Mouse (Mus musculus): Measurements from ENCODE around the gene Smarcd1. TPM values are rescaled to one million over a fixed set of nuclear protein-coding genes. Genes with fewer than 3 reads are reported as not detected.

Gene Smarcd1
- polyA plus RNA-seq, 1 experiment from 2014 or later = 124 TPM

DNA sequence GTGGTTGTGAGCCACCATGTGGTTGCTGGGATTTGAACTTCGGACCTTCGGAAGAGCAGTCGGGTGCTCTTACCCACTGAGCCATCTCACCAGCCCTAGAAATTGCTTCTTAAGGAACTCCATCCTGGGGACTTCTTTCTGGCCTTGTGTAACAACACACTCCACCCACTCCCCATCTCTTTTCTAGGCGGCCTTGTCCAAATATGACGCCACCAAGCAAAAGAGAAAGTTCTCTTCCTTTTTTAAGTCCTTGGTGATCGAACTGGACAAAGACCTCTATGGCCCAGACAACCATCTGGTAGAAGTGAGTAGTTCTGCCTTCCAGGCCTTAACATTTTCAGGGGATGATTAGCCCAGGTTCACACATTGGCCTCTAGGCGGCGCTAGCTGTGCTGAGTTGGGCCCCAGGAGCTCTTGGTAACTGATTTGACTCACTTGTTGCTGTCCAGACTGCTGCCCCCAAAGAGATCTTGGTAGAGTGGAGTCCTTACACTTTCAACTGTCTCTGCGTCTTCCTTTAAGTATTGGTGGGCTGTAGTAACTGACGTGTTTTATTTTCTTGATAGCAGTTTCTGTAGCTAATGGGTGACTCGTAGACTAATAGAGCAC lies 3.6 kb downstream of the Smarcd1 start, which contains the start of gene Gm17349:
TSS of gene Gm17349 (minus strand) at position 51 of the 609 bp plus-strand sequence.
- Histone ChIP-seq H3K9ac (replicated peaks) (peak within 1 kb of the TSS; percentile 39), H3K27ac (replicated peaks) (peak within 1 kb of the TSS; percentile 95), H3K36me3 (peaks cover 58% of the 10 kb centered on the region), H3K9me3 (no peaks in the 10 kb centered on the region), H3K4me3 (peak within 1 kb of the TSS; percentile 74), H3K27me3 (no peaks in the 10 kb centered on the region), H3K4me1 (peaks cover 37% of the 10 kb centered on the region), H3K4me2 (replicated peaks) (peak within 1 kb of the TSS; percentile 71)
- WGBS = 63% methylated on average over 11 of the region's 11 CpGs
- ATAC-seq (replicated peaks) = no peak

DNA sequence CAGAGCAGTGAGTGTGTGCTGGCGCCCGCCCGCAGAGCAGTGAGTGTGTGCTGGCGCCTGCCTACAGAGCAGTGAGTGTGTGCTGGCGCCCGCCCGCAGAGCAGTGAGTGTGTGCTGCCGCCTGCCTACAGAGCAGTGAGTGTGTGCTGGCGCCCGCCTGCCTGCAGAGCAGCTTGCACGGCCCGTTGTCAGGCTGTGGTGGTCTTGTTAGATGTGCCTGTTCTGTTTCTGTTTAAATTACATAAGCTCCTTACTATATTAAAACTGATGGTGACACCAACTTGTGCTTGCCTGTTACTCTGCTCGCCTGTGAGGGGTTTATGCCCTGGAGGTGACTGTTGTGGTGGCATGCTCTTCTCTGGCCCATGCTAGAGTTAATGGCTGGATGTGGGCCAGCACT lies 6.2 kb downstream of the Smarcd1 start:
- ATAC-seq (replicated peaks) = no peak
- H3K36me3 ChIP-seq = peaks cover 84% of the 10 kb centered on the region
- no peak overlapping the region for H3K27ac ChIP-seq (replicated peaks)
- H3K4me3 ChIP-seq = no peak overlapping the region
- no peaks in the 10 kb centered on the region for H3K27me3 ChIP-seq
- H3K4me1 ChIP-seq = peaks cover 24% of the 10 kb centered on the region
- no peak overlapping the region for H3K9ac ChIP-seq (replicated peaks)
- WGBS = 95% methylated on average over 13 of the region's 13 CpGs
- H3K9me3 ChIP-seq = no peaks in the 10 kb centered on the region
- H3K4me2 ChIP-seq (replicated peaks) = no peak overlapping the region

DNA sequence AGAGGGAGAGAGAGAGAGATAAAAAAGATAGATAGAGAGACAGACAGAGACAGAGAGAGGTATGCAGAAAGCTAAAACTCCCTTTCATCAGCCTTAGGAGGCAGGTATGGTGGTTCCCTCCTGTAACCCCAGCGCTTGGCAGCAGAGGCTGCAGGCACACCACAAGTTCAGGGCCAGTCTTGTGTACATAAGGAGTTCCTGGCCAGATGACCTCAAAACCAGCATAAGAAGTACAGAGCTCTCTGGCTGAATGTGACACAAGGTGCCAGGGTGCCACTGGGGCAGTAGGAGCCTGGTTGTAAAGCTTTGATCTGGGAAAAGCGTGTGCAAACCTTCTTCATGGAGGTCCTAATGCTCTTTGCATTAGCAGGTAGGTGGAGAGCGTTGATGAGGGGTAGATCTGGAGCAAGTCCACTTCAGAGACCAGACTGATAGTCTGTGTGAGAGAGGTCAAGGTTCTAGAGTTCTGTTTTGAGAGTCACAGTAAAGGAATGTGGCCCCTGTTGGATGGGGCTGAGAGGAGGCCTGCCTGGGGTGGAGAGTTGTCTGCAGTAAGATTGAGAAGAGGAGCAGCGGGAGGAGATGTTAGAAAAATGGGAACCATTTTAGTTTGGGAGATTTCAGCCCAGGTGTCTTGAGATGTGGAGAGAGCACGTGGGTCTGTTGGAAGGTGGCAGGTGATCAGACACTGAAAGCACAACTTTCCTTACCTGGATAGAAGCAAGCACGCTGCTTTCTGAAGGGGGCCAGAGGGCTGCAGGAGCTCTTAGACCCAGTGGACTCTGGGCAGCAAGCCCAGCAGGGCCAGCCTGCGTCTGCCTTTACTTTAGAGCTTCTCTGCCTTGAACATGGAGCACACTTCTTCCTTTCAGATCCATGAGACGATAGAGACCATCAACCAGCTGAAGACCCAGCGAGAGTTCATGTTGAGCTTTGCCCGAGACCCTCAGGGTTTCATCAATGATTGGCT lies 8.6 kb downstream of the Smarcd1 start:
- Histone ChIP-seq H3K9ac (replicated peaks) (no peak overlapping the region), H3K4me3 (no peak overlapping the region), H3K4me2 (replicated peaks) (no peak overlapping the region), H3K27me3 (no peaks in the 10 kb centered on the region), H3K36me3 (peaks cover 86% of the 10 kb centered on the region), H3K27ac (replicated peaks) (no peak overlapping the region), H3K4me1 (peaks cover 10% of the 10 kb centered on the region), H3K9me3 (no peaks in the 10 kb centered on the region)
- 89% methylated on average over 10 of the region's 10 CpGs for WGBS
- no peak for ATAC-seq (replicated peaks)

DNA sequence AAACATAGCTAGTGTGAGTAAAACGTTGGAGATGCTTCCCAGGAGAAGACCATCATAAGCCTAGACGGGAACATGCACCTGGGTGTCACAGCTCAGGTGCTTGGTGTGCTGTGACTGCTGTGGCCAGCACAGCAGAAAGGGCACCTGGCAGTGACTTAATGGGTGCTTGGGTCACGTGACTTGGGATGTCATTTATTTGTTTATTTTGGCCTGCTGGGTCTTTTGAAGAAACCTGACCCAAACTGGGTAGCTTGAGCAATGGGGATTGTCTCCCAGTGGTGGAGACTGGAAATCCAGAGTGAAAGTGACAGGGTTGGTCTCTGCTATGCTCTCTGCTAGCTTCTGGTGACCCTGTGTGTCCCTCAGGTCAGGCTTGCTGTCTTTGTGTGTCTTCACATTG lies 9.6 kb downstream of the Smarcd1 start:
- 85% methylated on average over 3 of the region's 3 CpGs for WGBS
- Histone ChIP-seq H3K27ac (replicated peaks) (no peak overlapping the region), H3K4me1 (peaks cover 16% of the 10 kb centered on the region), H3K36me3 (peaks cover 79% of the 10 kb centered on the region), H3K27me3 (no peaks in the 10 kb centered on the region), H3K4me3 (no peak overlapping the region), H3K9me3 (no peaks in the 10 kb centered on the region), H3K9ac (replicated peaks) (no peak overlapping the region), H3K4me2 (replicated peaks) (no peak overlapping the region)
- ATAC-seq (replicated peaks) = no peak

DNA sequence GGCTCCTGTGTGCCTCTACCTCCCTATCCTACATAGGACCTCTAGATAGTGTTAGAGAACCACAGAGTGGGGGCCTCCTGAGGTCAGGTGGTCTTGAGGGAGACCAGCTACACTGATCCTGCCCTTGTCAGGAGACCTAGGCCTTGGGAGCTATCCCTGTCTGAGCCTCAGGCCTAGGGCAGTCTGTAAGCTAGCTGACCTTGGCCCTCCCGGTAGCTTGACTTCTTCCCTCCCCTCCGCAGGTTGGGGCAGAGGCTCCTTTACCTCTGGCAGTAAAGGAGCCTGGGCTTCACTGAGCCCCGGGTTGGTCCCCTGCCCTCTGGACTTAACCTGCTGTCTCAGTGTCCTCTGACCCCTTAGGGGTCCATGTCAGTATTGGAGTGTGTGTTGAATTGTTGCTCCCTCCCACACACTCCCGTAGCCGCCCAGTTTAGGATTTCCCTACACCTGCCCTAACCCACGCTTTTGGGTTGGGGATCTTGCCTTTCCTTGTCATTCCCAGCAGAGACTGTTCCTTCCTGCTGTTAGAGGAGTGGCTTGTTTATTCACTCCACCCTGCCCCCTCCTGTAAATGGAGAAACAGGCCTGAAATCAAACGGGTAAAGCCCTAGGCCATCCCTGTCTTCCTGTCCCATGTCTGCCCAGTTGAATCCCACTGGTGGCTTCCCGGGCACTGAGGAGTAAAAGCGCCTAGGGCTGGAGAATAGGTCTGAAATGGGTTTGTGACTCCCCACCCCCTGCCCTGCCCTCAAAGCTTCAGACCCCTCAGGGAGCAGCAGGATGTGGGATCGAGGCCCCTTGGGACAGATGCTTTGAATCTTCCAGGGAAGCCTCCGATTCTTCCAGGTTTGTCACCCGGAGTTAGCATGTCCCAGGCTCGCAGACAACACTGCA lies 11.0 kb downstream of the Smarcd1 start:
- ATAC-seq (replicated peaks) = no peak
- Histone ChIP-seq H3K4me2 (replicated peaks) (no peak overlapping the region), H3K9ac (replicated peaks) (no peak overlapping the region), H3K9me3 (no peaks in the 10 kb centered on the region), H3K4me3 (no peak overlapping the region), H3K36me3 (peaks cover 65% of the 10 kb centered on the region), H3K27ac (replicated peaks) (no peak overlapping the region), H3K27me3 (no peaks in the 10 kb centered on the region), H3K4me1 (peaks cover 25% of the 10 kb centered on the region)
- WGBS = 76% methylated on average over 13 of the region's 13 CpGs

DNA sequence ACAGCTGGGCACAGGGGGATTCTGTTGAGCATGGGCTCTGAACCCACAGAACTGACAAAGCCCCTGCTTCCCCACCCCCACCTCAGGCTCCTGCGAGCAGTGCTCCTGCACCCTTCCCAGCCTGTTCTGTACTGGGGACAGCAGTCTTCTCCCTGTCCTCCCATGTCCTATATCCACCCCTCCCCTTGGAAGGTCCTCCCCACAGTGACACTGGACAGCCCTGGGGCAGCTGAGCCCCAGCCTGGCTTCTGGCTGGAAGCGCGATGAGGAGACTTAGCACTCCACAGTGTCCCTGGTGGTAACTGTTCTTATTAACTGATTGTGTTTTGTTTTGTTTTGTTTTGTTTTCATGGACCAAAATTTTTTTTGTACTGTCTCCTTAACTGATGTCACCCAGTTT lies 11.6 kb downstream of the Smarcd1 start:
- Histone ChIP-seq H3K4me3 (no peak overlapping the region), H3K27ac (replicated peaks) (peak overlapping the region; percentile 83; the same call in 1 of the 2 replicates), H3K9me3 (no peaks in the 10 kb centered on the region), H3K27me3 (no peaks in the 10 kb centered on the region), H3K4me2 (replicated peaks) (no peak overlapping the region), H3K36me3 (peaks cover 62% of the 10 kb centered on the region), H3K4me1 (peaks cover 28% of the 10 kb centered on the region), H3K9ac (replicated peaks) (no peak overlapping the region)
- 0 out of 2 replicates have a peak, but pooled peaks have one; percentile 9 for ATAC-seq (replicated peaks)
- 83% methylated on average over 3 of the region's 3 CpGs for WGBS

DNA sequence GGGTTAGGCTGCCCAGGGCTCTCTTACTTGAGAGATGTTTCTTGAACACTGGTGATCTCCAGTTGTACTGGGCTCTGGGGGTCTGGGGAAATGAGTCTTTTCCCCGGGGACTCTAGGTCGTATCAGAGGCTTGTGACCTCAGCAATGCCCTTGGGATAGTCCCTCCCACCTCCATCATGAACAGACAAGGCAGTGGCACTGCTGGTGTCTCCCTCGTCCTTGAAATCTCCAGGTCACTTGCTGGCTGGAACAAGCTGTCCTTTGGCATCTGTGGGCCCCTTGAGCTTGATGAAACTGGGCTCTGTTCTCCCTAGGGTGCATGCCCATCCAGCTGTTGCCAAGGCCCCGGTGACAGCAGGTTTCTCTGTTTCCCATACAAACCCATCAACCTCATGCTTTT lies 12.3 kb downstream of the Smarcd1 start:
- H3K9me3 ChIP-seq = no peaks in the 10 kb centered on the region
- 69% methylated on average over 4 of the region's 4 CpGs for WGBS
- peak overlapping the region; percentile 83 for H3K27ac ChIP-seq (replicated peaks)
- no peak overlapping the region for H3K4me3 ChIP-seq
- H3K27me3 ChIP-seq = no peaks in the 10 kb centered on the region
- H3K36me3 ChIP-seq = peaks cover 56% of the 10 kb centered on the region
- peaks cover 28% of the 10 kb centered on the region for H3K4me1 ChIP-seq
- no peak overlapping the region for H3K9ac ChIP-seq (replicated peaks)
- no peak for ATAC-seq (replicated peaks)
- no peak overlapping the region for H3K4me2 ChIP-seq (replicated peaks)

DNA sequence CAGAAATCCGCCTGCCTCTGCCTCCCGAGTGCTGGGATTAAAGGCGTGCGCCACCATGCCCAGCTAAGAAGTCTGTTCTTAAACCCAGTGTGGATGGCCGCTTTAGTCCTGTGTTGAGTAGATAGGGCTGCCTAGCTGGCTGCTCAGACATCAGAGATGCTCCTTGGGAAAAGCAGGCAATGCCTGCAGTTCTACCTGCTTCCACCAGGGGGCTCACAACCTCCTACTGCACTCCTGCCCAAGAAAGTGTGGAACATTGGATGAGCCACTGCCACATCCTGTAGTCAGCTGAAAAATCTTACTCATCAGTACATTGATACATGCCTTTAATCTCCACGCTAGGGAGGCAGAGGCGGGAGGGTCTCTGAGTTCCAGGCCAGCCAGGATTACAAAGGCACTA lies 12.9 kb downstream of the Smarcd1 start:
- ATAC-seq (replicated peaks) = peak; percentile 57
- peaks cover 50% of the 10 kb centered on the region for H3K36me3 ChIP-seq
- H3K4me2 ChIP-seq (replicated peaks) = no peak overlapping the region
- no peaks in the 10 kb centered on the region for H3K9me3 ChIP-seq
- WGBS = 49% methylated on average over 7 of the region's 7 CpGs
- peak overlapping the region; percentile 83 for H3K27ac ChIP-seq (replicated peaks)
- H3K9ac ChIP-seq (replicated peaks) = no peak overlapping the region
- peaks cover 28% of the 10 kb centered on the region for H3K4me1 ChIP-seq
- no peak overlapping the region for H3K4me3 ChIP-seq
- H3K27me3 ChIP-seq = no peaks in the 10 kb centered on the region

DNA sequence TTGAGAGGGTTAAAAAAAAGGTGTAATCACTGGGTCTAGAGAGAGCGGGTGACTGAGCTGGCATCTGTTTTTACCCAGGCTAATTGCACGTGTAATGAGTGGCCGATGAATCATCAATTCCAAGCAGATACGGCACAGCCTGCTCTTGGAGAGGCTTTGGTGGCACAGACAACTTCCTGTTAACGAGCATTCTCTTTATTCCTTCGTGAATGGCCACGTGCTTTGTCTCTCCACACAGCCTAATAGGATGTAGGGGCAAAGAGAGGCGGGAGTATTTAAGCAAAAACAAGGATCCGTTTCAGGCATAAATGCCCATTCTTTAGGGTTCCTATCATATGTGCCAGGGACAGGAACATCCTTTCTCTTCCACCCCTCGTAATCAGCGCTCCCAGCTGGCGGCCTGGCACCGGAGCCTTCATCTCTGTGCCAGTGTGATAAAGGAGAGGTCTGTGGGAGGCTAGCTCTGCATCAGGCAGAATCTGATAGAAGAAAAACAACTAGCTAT lies 13.5 kb downstream of the Smarcd1 start:
- peak; percentile 69 for ATAC-seq (replicated peaks)

DNA sequence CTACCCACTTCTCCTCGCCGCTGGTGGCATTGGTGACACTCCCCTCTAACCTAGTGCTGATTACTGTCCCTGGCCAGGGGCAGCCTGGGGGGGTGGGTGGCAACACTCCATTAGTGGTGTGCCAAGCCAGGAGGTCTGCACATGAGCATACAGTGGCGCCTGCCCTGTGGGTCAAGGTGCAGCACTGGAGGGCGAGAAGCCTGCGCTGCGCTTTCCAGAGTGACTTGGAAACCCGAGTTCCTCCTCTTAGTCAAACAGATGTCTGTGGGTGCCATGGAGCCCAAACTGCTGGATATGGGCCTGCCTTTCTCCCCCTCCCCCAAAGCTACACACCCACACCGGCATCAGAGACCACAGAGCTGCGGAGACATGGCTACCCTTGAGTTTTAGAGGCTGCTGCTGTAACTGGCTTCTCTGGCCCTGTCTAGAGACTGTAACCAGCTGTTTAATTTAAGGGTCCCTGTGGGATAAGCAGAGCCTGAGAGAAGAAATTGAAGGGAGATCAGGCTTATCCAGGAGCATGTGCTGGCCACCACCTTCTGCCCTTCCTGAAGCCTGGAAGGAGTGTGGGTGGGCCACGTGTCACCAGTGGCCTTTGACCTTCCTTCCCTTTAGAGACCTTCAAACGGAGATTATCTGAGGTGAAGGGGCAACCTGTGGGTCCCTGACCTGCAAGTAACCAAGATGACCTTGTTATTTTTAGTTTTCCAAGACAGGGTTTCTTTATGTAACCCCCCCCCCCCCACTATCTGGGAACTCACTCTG lies 14.2 kb downstream of the Smarcd1 start:
- H3K9ac ChIP-seq (replicated peaks) = no peak overlapping the region
- no peak overlapping the region for H3K4me2 ChIP-seq (replicated peaks)
- no peaks in the 10 kb centered on the region for H3K9me3 ChIP-seq
- peaks cover 37% of the 10 kb centered on the region for H3K36me3 ChIP-seq
- no peaks in the 10 kb centered on the region for H3K27me3 ChIP-seq
- peaks cover 28% of the 10 kb centered on the region for H3K4me1 ChIP-seq
- H3K27ac ChIP-seq (replicated peaks) = peak overlapping the region; percentile 83
- WGBS = 65% methylated on average over 11 of the region's 11 CpGs
- ATAC-seq (replicated peaks) = peak; percentile 20
- H3K4me3 ChIP-seq = no peak overlapping the region

More for the DNA sequence above, 13.5 kb downstream of the Smarcd1 start:
- Histone ChIP-seq H3K4me1 (peaks cover 28% of the 10 kb centered on the region), H3K4me2 (replicated peaks) (no peak overlapping the region), H3K9me3 (no peaks in the 10 kb centered on the region), H3K36me3 (peaks cover 44% of the 10 kb centered on the region), H3K4me3 (no peak overlapping the region), H3K27me3 (no peaks in the 10 kb centered on the region), H3K27ac (replicated peaks) (peak overlapping the region; percentile 83), H3K9ac (replicated peaks) (no peak overlapping the region)
- 25% methylated on average over 13 of the region's 13 CpGs for WGBS

DNA sequence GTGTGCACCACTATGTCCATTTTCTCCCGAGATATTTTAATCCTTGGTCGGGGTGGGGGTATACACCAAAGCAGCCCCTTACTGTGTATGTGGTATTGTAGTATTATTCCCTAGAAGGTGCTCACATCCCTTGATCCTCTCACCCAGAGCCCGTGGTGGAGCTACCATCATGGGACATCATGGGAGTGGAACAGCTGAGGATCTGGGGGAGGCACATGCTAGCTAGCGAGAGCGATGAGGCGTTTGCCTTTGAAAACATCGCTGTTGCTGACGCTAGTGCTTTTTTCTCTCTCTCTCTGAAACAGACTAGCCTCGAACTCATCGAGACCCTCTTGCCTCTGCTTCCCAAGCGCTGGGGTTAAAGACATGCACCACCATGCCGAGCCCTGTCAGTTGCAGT lies 14.9 kb downstream of the Smarcd1 start:
- no peak overlapping the region for H3K9ac ChIP-seq (replicated peaks)
- H3K27me3 ChIP-seq = no peaks in the 10 kb centered on the region
- H3K36me3 ChIP-seq = peaks cover 30% of the 10 kb centered on the region
- no peaks in the 10 kb centered on the region for H3K9me3 ChIP-seq
- H3K27ac ChIP-seq (replicated peaks) = peak overlapping the region; percentile 83; the same call in 1 of the 2 replicates
- H3K4me2 ChIP-seq (replicated peaks) = no peak overlapping the region
- no peak overlapping the region for H3K4me3 ChIP-seq
- ATAC-seq (replicated peaks) = no peak
- H3K4me1 ChIP-seq = peaks cover 28% of the 10 kb centered on the region
- 86% methylated on average over 12 of the region's 12 CpGs for WGBS
